Mouse (Mus musculus): Measurements from ENCODE around the gene Myo3b.

Myo3b gene

DNA sequence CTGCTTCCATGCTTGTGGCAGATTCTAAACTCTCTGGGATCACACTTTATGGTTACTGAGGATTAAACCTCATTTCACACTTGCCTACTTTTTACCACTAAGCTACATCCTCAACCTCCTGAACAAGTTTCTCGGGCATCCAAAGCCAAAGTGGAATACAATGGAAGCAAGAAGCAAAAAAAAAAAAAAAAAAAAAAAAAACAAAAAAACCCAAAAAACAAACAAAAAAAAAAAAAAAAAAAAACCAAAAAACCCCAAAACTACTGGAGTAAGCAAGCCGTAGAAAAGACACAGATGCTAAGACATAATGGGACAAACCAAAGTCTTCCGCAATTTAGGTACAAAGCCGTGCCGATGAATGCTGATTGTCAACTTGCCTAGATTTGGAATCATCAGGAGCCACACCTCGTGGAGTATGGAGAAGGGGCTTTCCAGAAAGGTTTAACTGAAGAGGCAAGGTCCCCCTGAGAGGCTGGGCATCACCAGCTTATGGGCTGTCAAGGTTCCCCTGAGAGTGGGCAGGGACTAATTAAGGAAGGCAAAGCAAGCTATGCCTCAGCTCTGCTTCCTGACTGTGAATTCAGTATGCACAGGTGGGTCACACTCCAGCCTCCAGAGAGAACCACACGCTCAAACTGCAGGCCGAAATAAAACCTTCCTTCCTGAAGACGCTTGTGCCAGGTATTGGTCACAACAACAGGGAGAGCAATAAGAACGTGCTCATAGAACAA is 313.7 kb downstream of the Myo3b start:
- no peak for DNase-seq (ENCODE audit: low spot score in 2 of 2)

DNA sequence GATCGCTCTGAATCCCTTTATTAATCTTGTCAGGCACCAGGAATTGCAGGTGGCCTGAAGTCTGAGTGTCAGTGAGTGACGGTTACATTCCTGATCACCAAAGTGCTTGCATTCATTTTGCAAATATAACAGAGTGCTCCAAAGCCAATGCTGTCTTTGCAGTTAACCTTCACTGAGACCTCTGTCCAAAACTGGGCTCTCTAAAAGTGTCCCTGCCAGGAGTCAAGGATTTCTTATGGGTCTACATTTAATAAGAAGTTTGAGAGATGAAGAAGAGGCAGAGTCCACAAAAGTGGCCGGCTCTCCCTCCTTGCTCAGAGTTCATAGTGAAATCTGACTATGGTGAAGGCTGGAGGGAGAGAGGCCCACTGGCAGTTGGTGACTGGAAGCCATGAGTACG is 315.1 kb downstream of the Myo3b start:
- DNase-seq (ENCODE audit: low spot score in 2 of 2), result no peak

GRCm38 (mm10) chr2:70355026-70355425 is 316.1 kb downstream of the Myo3b start:
- no peak for DNase-seq (ENCODE audit: low spot score in 2 of 2)

DNA sequence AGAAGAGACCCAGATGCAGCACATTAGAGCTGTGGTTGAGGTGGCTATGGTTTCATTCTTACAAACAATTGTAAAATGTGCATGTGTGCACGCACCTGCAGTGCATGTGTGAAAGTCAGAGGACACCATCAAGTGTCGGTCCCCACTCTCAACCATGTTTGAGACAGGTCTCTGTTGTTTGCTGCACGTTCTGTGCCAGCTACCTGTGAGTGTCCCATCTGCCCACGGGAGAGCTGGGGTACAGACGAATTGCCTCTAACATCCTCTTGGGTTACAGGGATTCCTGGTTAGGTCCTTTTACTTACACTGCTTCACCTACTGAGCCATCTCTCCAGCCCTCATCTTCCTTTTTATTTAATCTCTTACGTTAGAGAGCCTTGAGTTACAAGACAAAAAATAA is 330.5 kb downstream of the Myo3b start:
- no peak for DNase-seq (ENCODE audit: low spot score in 2 of 2)

GRCm38 (mm10) chr2:70379341-70379740 is 340.4 kb downstream of the Myo3b start:
- no peak for DNase-seq (ENCODE audit: low spot score in 2 of 2)

GRCm38 (mm10) chr2:70379939-70380338 is 341.0 kb downstream of the Myo3b start:
- DNase-seq (ENCODE audit: low spot score in 2 of 2), result no peak

- DNase-seq (ENCODE audit: low spot score in 2 of 2), result no peak
These were observed 349.7 kb downstream of the Myo3b start for GRCm38 (mm10) chr2:70388645-70389044.

DNA sequence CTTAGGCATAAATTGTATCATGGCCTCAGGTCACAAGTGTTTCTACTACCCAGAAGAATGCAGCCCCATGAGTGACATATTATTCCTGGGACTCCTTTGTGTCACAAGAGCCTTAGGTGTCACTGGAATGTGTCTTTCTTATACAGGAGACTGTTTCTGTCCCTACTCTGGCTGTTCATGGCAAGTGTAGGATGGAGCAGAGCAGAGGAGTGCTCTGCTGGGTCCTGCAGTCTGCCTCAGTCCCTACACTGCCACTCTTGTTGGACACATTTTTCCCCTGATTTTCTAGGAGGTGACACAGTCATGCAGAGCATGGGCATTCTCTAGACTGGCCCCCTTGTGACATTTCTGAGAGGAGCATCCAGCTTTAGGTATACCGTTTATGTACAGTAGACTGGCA is 350.2 kb downstream of the Myo3b start:
- DNase-seq (ENCODE audit: low spot score in 2 of 2), result no peak

GRCm38 (mm10) chr2:70397734-70398276 is 358.9 kb downstream of the Myo3b start:
- DNase-seq (ENCODE audit: low spot score in 2 of 2), result no peak

DNA sequence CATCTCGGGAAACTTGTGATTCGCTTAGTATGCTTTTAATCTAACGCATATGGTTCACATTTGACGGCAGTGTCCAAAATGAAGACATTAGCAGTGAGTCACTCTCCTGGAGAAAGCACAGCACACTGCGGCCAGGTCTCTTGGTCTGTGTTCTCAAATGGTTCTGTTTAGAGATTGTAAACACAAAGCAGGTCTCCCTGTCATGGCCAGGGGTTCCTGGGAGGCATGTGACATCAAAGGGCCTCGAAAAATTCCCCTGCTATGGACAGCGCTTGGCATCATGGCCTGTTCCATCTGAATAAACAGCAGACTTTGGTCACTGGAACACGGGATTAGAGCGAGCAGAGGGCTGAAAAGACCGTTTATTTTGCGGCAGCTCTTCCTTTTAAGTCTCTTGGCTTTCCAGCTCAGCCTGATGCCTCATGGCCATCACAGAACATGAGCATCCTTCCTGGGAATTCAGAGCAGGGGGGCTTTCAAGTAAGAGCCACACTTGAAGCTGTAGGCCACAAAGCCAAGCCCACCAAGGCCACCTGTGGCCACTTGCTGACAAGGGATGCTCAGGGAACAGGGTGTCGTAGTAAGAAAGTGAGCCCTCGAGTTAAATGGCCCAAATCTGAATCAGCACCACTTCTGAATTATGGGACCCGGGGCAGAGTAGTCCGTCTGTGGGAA is 360.7 kb downstream of the Myo3b start:
- DNase-seq (ENCODE audit: low spot score in 2 of 2), result no peak

DNA sequence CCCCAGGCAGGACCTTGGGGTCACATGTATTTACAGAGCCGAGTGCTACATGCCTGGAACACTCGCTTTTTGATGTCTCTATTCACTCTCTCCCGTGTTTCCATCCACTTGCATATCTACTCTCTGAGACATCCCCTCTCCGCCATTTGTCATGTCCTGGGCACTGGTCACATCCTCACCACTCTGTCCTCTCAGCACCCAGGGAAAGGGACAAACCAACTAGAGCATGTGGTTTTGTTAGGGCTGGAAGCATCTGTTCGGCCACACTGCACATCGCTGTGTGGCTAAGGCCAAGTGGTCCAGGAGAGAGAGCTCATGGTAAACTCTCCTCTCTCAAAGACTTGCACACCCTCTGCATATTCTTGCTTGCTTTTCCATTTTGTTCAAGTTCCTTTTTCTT is 361.4 kb downstream of the Myo3b start:
- no peak for DNase-seq (ENCODE audit: low spot score in 2 of 2)

DNA sequence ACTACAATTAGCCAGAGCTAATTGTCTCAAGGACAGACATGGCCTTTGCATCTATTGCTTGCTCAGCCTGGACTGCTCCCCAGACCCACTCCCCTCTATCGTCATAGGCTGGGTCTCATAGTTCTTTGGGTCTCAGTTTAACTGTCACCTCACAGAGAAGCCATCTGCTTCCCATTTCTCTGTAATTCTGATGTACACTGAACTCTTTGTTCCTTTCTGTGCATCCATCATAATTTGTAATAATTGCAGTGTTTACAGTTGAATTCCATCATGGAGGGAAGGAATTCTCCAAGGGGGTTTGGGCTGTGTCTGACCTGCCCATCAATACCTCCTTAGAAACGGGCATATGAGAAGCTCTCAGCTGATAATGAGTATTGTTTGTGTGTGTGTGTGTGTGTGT is 365.4 kb downstream of the Myo3b start:
- no peak for DNase-seq (ENCODE audit: low spot score in 2 of 2)

- DNase-seq (ENCODE audit: low spot score in 2 of 2), result no peak
These were observed 367.9 kb downstream of the Myo3b start for GRCm38 (mm10) chr2:70406846-70407245.

DNA sequence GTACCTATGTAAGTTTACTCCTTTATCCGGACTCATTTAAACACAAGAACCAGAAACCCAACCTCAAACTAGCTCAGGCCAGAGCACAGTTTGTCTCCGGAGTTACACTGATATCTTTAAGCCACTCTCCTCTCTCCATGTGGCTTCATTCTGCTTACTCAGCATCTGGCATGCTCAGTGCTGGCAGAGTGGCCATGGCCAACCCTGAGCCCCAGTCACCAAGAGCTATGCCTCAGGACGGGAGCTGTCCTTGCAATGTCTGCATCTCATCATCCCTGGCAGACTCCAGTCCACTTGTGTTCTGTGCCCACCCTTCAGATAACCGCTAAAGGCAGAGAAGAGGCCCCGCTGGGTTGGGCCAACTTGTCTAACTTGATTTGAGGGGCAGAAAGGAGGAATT is 368.8 kb downstream of the Myo3b start:
- DNase-seq (ENCODE audit: low spot score in 2 of 2), result no peak

- no peak for DNase-seq (ENCODE audit: low spot score in 2 of 2)
These were observed 371.5 kb downstream of the Myo3b start for GRCm38 (mm10) chr2:70410298-70410885.

DNA sequence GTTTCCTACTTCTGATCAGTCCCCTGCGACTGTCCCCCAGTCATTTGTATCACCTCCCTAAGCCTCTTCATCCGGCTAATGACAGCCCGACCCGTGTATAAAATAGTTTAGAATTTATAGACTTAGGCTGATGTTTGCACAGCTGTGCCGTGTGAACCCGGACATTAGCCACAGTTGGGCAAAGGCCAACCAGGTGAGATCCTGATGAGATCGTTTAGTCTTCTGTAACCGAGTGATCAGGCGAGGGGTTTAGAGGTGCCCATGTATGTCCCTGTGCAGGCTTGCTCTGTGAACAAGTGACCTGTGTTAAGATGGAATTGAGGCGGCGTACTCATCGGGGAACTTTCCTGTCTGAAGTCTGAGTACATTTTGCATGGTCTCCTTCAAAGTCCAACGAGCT is 373.4 kb downstream of the Myo3b start:
- no peak for DNase-seq (ENCODE audit: low spot score in 2 of 2)

DNA sequence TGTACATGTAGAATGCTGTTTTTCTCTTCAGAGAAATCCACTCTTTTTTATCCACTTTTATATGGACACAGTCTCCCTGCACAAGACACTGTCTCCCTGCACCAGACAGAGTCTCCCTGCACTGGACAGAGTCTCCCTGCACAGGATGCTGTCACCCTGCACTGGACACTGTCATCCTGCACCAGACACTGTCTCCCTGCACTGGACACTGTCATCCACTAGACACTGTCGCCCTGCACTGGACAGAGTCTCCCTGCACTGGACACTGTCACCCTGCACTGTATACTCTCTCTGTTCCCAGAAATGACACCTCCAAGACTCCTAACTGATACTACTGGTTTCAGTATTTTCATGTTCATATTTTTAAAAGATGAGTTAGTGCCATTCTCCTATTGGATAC is 375.5 kb downstream of the Myo3b start:
- no peak for DNase-seq (ENCODE audit: low spot score in 2 of 2)

GRCm38 (mm10) chr2:70415521-70415920 is 376.6 kb downstream of the Myo3b start:
- DNase-seq (ENCODE audit: low spot score in 2 of 2), result no peak

DNA sequence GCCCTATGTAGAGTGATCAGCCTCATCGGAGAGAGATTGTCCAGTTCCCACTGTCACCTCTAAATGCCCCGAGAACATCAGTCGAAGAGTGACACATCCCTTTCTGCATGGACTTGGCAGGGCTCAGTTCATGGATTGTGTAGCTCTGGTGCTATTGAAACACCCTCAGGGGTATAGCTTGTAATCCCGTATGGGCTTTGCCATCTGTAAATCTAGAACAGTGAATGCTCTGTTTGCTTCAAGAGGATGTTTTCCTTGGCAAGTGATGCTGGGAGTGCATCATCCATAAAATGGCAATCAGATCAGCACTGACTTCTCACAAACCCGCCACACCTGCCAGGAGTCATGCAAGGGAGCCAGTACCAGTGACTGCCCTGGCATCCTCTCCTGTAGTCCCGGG is 380.4 kb downstream of the Myo3b start:
- no peak for DNase-seq (ENCODE audit: low spot score in 2 of 2)

DNA sequence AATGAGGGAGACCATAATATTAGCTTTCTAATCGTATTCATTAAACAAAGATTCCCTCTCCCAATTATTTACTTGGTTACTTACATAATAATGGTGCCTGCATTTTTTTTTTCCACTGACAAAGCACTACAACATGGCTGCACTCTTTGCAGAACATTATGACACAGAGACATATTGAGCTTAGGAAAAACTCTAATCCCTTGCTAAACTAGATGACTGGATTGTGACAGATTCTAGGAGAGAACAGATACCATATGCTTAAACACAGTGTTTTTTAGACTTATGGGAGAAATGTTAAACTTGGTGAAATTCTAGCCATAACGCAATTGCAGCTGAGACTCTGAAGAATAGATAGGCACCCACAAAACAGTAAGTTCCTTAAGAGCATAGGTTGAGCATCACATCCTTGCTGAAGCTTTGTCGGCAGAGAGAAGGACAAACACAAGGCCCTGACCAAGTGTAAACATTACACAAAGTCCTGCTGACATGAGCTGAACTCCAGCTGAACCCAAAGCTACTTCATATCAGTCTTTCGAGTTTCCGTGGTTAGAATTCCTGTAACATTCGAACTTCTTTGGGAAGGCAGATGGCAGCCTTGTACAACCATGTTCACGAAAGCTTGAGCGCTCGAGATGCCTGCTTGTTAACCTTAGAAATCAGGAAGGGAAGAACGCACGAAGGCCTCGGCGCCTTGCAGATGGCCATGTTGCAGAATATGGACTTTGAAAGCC is 382.4 kb downstream of the Myo3b start:
- DNase-seq (ENCODE audit: low spot score in 2 of 2), result no peak

- no peak for DNase-seq (ENCODE audit: low spot score in 2 of 2)
These were observed 386.7 kb downstream of the Myo3b start for GRCm38 (mm10) chr2:70425611-70426010.

- DNase-seq (ENCODE audit: low spot score in 2 of 2), result peak; percentile 6 to 23
These were observed 404.1 kb downstream of the Myo3b start for GRCm38 (mm10) chr2:70443035-70443434.

All from frontal cortex, postnatal 36 days (tissue).